Mouse (Mus musculus) gastrocnemius, postnatal 36 days (tissue): ENCODE measurements around the gene Slc25a12. TPM values are rescaled to one million over a fixed set of nuclear protein-coding genes. Genes with fewer than 3 reads are reported as not detected.
"Not testable (repeated sequence)": the region's sequence is repeated elsewhere in the genome, so short reads cannot be mapped to it uniquely, and the experiment has no call there.

ENCODE experiments used
- DNase-seq, 2 experiments: peaks; one replicate each; pipeline ENCODE4 v3.0.0; 2022
- intact Hi-C: fragments of 180-260 bp; cut with DNase I; formaldehyde crosslinking; loops from one replicate; pipeline ENCODE4 v1.15.1; 2025
- long read RNA-seq, 2 experiments: library from polyadenylated mRNA; stranded (forward); transcript quantifications; one replicate each; pipeline ENCODE4 v2.0.0; 2021
- total RNA-seq, 2 experiments: library from RNA; stranded (reverse); gene quantifications; 2 replicates each; pipeline ENCODE4 v1.2.3; 2021

Gene Slc25a12
- total RNA-seq: 100 to 1,000 TPM; 386 to 403 TPM
- long read RNA-seq, experiment 1, full-length matches to known transcripts: 135 of 286 reads
- long read RNA-seq, experiment 1, partial matches to known transcripts: 56 of 286 reads
- long read RNA-seq, experiment 1, other reads (novel, unspliced or antisense): 95 of 286 reads
- long read RNA-seq, experiment 2, full-length matches to known transcripts: 212 of 384 reads
- long read RNA-seq, experiment 2, partial matches to known transcripts: 71 of 384 reads
- long read RNA-seq, experiment 2, other reads (novel, unspliced or antisense): 101 of 384 reads

DNA sequence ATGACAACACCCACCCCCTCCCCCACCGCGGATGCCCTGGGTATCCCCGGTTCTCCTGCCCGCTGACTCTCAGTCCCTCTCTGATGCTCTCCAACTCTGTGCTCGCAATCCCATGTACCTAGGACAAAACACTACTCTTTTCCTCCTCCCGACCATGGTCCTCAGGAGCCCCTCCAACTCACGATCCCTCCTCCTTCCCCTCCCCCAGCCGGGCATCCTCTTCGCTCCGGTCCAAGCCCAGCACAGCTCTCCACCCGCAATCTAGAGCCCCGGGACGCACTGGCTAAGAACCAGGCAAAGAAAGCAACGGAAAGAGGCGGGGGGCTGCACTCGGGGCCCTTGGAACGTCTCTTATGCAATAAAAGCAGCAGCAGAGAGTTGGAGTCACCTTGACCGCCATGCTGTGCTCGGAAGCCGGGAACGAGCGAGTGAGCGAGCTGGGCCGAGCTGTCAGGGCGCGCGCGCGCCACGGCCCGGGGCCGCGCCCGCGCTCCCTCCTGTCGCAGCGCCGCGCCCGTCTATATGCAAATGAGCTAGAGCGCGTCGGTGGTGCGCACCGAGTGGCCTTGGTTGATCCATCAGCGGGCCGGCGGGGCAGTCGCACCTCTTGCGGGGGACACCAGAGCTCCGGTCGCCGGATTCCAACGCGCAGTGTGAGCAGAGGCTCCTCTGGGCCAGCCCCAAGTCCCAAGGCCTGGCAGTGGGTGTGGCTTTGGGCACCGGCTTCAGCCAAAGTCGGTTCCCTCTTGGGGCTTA, at the start of gene Slc25a12:
Gene Slc25a12, minus strand, starts transcription at position 625 of the 756 bp plus-strand sequence.
- intact Hi-C loops: no loop called here
- peak; percentile 80 for DNase-seq

DNA sequence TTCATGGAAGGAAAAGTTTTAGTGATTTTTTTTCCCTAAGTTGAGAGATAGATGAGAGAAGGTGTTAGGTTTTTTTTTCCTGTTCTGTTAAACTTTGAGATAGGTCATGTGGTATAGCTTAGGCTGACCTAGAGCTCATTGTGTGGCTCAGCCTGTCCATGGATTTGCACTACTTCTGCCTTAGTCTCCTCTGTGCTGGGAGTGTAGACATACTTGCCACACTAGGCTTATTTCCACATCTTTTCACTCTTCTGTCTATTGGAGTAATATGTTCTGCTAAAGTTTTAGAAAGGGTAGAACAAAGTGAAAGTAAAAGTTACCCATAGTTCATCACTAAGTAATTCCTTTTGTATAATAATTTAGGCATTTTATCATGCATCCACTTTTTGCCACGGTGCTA, 38.1 kb upstream of the Slc25a12 start:
- intact Hi-C loops: no loop called here
- no peak for DNase-seq

DNA sequence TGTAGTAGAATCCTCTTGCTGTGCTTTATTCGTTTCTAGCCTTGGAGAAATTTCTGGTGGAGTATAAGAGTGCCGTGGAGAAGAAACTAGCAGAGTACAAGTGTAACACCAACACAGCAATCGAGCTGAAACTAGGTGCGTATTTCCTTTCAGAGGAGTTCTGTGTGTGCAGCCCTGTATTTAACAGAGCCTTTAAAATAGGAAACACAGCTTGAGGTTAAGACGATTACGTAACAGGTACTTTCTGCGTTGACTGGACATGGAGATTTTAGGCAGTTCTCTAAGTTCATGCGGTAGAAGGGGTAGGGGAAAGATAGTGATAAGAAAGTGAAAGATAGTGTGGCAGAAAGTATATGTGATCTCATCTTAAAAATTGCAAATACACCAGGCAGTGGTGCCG, 22.3 kb upstream of the Slc25a12 start:
- intact Hi-C loops: no loop called here
- DNase-seq: no peak

DNA sequence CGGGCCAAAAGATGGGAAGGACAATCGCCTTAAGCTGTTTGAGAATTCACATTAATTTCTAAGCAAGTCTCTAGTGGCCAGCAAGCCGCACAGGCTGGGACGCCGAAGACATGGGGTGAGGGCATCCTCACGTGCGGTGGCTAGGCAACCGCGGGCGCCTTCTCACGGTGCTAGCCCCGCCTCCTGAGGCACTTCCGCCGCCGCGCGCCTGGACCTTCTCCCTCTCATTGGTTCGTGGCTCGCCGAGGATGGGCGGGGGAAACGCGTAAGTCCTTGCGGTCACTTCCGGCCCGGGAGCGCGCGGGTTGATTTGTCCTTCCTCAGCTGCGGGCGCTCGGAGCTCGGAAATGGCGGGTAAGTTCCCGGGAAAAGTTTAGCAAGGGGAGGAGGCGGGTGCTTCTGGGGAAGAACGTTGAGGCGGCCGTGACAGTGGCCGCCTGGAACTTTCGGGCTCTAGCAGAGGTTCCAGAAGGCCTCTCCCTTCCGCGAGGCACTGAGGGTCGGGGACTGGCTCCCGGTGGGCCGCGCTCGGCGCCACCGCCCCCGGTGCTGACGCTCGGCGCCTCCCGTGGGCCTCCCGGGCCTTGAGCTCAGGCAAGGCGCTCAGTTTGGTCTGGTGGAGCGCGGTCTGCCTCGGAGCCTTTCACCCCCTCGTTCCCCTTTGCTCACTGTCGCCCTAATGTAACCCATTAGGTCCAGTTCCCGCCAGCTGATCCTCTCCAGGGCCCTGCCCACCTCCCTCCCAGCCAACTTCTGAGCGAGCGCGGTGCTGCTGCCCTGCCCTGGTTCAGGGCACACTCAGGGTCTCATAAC, 21.6 kb upstream of the Slc25a12 start, which contains the start of gene Hat1:
Gene Hat1, plus strand, starts transcription at position 8 of the 813 bp plus-strand sequence.
- intact Hi-C loops: no loop called here
- peak; percentile 88 to 92 for DNase-seq

DNA sequence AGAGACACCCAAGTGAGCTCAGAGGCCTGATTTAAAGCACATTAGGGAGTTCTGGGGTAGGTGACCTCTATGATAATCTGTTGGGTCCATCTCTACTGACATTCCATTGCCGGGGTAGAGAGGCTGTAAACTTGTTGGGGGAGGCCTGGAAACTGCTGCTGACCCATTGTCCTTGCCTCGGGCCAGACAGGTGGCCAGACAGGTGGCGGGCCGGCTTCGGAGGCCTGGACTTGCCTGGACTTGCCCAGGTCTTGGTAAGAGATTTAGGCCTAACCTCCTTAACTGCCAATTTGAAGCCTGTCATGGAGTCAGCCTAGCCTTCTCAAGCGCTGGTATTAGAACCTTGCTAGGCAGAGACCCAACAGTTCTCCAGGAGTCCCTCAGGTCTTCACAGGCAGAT, 20.2 kb upstream of the Slc25a12 start:
- DNase-seq: no peak
- intact Hi-C loops: no loop called here

DNA sequence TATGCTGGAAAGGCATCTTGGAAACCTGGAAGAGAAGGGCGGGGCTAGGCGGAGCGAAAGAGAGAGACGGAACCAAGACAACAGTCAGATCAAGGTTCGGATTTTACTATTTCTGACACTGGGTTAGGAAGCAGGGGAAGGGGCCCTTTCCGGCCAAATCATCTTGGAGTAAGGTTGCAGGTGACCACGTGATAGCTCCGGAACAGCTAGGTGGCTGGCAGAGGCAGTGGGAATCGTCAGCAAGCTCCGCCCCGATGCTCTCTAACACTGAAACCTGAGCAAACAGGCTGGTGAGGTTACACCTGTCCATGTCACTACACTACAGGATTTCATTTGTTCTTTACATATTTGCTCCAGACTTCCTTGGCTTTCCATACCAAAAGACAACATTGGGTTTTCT, 16.3 kb upstream of the Slc25a12 start:
- intact Hi-C loops: no loop called here
- no peak for DNase-seq

DNA sequence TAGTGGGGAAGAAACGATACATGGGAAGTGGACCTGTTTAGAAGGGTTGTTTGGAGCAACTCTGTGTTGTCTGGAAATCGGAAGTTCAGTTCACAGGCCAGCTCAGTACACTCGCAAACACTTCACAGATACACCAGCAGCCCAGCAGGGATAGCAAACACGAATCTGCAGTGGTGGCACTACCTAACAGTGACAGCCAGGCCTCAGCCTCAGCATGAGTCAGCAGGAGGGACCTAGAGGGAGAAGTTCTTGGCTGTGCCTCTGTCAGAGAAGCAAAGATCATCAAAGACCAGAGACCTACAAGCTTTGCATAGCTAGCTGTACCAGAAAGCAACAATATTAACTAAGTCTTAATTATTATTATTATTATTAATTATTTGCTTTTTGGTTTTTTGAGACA, 14.4 kb upstream of the Slc25a12 start:
- DNase-seq: no peak
- intact Hi-C loops: no loop called here

DNA sequence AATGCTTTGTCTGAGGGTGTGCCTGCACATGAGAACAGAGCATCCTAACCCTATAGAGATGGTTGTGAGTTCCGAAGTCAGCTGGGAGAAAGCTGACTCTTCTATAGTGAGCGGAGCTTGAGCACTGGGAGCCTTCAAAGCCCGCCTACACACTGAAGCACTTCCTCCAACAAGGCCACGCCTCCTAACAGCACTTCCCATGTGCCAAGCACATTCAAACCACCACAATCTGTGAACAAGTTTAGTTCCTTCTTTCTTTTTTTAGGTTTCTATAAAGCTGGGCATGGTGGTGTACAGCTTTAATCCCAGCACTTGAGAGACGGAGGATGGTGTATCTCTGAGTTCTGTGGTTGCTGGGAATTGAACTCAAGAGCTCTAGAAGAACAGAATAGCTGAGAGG, 9.9 kb upstream of the Slc25a12 start:
- intact Hi-C loops: no loop called here
- DNase-seq: no peak

DNA sequence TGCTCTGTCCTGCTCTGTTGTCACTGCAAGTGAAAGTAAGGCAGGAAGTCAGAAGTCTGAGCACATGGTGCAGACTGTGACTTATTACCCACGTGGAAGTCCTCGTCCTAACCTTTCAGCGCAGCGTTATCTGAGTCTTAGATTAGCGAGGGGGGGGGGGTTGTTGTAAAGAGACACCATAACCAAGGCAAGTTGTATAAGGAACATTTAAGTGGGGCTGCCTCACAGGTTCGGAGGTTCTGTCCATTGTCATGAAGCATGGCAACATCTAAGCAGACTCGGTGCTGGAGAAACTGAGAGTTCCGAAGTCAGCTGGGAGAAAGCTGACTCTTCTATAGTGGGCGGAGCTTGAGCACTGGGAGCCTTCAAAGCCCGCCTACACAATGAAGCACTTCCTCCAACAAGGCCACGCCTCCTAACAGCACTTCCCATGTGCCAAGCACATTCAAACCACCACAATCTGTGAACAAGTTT, 8.9 kb upstream of the Slc25a12 start:
- no peak for DNase-seq
- intact Hi-C loops: no loop called here

DNA sequence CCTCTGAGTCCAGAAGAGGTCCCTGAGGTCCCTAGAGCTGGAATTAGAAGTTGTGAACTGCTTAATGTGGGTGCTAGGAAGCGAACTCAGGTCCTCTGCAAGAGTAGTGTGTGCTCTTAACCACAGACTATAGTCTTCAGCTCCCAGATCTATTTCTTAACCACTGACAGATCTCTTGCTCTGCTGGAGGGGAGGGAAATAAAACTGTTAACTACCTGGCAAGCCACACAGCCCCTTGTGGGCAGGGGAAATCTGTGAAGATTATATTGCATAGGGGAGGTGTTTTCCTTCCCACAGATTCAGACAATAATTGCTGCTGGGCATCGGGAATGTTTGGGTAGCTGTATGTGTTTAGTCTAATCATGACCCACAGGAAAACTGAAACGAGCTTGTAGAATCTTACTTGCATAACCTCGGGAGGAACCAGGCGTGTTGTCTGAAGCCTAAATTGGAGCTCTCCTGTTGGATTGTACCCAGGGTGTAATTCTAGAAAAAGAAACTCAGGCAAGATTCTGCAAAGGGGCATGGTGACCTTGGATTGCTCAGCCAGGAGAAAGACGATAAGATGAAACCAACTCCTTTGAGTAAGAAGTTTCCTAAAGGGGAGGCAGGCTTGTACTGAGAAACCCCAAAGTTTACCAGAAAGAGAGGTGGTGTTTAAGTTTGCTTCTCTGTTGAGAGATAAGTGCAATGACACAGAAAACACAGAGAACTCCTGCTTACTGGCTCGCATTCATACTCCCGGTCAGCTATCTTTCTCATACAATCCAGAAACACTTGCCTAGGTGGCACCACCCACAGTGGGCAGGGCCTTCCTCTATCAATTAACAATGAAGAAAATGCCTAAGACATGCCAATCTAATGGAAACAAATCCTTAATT, 7.0 kb upstream of the Slc25a12 start:
- no peak for DNase-seq
- intact Hi-C loops: no loop called here

DNA sequence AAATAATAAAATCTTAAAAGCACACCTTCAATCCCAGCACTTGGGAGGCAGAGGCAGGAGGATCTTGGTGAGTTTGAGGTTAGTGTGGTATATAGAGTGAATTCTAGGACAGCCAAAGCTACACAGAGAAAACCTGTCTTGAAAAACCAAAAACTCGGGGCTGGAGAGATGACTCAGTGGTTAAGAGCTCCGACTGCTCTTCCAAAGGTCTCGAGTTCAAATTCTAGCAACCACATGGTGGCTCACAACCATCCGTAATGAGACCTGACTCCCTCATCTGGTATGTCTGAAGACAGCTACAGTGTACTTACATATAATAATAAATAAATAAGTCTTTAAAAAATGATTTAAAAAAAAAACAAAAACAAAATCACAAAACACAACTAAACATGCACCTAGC, 4.7 kb upstream of the Slc25a12 start:
- intact Hi-C loops, DNase-seq: not testable (repeated sequence)

DNA sequence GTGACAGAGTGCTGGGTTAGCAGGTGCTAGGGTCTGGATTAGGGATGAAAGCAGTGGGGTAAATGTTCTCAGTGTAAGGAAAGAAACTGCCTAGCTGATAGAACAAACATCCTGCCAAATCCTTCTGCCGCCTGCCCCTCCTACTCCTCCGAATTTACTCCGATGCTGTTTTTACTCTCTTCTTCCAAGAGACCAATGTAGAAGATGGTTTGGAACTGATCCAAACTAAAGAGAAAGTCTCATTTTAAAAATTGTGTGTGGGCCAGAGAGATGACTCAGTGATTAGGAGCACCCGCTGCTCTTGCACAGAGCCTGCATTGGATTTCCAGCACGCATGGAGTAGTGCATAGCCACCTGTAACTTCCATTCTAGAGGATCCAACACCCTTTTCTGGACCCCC, 4.2 kb upstream of the Slc25a12 start:
- intact Hi-C loops: no loop called here
- DNase-seq: no peak

DNA sequence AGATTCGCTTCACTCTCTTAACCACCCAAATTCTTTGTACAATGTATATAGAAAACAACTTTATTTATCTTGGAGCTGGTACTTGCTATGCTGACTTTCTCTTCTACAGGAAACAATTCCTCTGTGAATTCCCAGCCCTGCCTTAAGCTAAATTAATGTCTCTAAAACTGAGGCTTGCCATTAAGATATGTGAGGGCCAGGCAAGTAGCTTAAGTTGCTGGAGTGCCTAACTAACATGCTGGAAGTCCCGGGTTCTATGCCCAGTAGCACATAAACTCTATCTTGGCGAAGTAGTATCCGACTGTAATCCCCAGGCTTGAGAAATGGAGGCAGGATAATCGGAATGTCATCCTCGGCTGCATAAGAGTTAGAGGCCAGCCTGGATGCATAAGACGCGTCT, 537 bp upstream of the Slc25a12 start:
- intact Hi-C loops: no loop called here
- DNase-seq: no peak

DNA sequence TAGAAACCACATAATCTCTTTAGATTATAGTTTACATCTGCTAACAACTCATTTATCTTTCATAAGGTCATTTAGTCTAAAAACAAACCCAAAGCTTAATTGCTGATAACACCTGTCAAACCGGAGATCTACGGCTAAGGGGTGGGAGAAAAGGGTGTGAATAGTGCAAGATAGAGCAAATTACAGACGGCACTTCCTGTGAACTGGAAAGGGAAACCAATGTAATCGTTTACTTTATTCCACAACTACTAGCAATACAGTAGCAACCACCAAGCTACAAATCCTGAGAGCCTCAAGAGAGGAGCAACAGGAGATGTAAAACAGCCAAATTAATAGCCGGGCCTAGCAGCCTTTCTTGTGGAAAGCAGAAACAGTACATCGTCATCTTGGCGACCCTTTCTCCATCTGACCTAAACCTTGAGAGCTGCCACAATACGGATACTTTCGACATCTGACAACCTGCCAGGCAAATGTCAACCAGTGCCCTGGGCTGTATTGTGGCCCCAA, 878 bp downstream of the Slc25a12 start:
- DNase-seq: no peak
- intact Hi-C loops: no loop called here

DNA sequence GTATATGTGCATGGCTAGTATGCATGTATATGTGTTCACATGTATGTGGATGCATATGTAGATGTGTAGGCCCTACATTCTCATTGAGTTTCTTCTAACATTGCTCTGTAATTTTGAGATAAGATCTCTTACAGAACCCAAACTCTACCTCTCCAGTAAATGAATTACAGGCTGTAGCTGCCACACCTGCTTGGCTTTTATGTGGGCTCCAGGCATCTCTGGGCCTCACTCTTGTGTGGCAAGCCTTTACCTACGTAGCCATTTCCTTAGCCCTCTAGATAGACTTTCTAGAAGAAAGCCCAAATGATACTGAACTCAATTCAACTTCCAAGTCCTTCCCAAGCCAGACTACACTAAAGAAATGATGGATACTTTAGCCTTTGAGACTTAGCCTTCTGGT, 7.4 kb downstream of the Slc25a12 start:
- no peak for DNase-seq
- intact Hi-C loops: no loop called here

DNA sequence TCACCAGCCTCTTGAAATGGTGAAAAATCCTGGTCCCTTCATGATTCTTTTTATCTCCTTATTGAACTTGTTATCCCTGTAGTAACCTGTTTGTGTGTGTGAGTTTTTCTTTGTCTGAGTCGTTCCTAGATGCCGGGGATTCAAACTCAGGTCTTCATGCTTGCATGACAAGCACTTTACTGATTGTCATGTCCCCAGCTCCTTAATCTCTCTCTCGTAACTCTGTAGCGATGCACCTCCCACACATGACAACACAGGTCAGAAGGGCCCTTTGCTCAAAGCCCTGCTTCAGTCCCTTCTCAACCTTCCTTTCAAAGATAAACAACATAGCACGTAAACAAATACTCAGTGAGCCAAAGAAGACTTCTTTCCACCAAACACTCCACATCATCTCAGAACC, 9.2 kb downstream of the Slc25a12 start:
- intact Hi-C loops: no loop called here
- no peak for DNase-seq

DNA sequence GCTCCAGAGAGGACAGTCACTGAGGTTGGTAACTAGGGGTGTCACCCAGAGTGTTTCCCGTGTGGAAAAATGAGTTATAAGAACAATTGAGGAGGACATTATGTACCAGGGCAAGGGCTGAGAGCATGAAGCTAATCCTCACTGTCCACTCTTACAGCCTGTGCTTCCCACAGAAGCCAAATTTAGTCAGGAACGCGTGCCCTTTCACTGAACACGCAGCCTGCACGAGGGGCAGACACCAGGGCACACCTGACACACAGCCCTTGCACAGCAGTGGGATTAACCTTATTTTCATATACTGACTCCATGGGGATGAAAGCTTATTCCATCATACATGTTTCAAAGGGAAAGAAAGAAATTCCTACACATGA, 13.5 kb downstream of the Slc25a12 start:
- DNase-seq: peak in 1 of 2 experiments; percentile 47
- intact Hi-C loops: no loop called here

DNA sequence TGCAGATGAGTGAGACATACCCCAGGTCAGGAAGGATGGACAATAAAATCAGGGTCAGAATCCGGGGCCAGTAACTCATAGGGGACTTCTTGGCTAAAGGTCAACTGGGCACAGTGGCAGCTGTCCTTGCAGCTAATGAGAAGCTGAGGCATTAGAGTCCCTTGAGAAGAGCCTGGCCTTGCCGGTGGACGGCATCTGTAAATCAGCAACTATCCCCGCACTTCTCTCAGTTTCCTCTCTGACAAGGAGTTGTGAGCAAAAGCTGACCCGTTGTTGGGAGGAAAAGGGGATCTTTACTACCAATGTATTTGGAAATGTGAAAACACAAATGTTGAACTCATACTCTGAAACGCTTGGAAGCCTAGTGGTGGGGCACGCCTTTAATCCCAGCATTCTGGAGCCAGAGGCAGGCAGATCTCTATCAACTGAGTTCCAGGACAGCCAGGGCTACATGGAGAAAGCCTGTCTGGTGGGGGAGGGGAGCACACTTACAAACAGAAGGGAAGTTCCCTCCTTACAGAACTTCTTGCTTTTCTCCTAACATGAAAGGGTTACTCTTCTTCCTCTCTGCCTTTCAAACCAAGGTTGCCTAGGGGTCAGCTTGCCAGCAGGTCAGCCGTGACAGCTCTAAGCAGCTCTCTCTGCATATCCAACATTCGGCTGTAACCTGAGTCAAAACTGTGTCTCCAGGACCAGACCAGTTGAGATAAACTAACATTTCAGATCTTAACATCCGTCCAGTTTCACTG, 14.1 kb downstream of the Slc25a12 start:
- intact Hi-C loops: no loop called here
- no peak for DNase-seq

DNA sequence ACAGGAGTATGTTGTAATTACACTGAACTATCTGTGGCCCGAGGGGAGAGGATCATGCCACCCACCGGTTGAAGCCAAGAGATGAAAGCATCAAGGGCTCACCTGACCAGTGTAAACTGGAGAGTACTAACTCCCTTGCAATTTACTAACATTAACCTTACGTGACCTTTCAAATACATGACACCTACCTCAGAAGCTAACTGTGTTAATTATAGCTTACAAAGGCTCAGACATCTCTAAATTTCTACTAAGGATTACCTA, 15.9 kb downstream of the Slc25a12 start:
- intact Hi-C loops: no loop called here
- no peak for DNase-seq
